Mouse (Mus musculus): ENCODE results near the gene Stn1. TPM values are rescaled to one million over a fixed set of nuclear protein-coding genes. Genes with fewer than 3 reads are reported as not detected.

The Stn1 gene
- polyA plus RNA-seq, 1 experiment from 2014 or later, result 44.2 TPM

- Histone ChIP-seq H3K27me3 (no peaks in the 10 kb centered on the region), H3K9ac (no peak overlapping the region), H3K36me3 (no peaks in the 10 kb centered on the region), H3K4me2 (replicated peaks) (no peak overlapping the region), H3K9me3 (replicated peaks) (peaks cover 6% of the 10 kb centered on the region), H3K4me1 (peaks cover 7% of the 10 kb centered on the region), H3K4me3 (no peak overlapping the region), H3K27ac (no peak overlapping the region)
- WGBS, result 81% methylated on average over 3 of the region's 3 CpGs
- ATAC-seq (ENCODE audit: low FRiP score), result no peak
Observed at GRCm38 (mm10) chr19:47484110-47484509, 53.2 kb downstream of the Stn1 start.

- no peaks in the 10 kb centered on the region for H3K27me3 ChIP-seq
- no peaks in the 10 kb centered on the region for H3K36me3 ChIP-seq
- peaks cover 7% of the 10 kb centered on the region for H3K4me1 ChIP-seq
- H3K9ac ChIP-seq, result no peak overlapping the region
- no peak overlapping the region for H3K4me3 ChIP-seq
- H3K9me3 ChIP-seq (replicated peaks), result peaks cover 6% of the 10 kb centered on the region
- H3K27ac ChIP-seq, result no peak overlapping the region
- H3K4me2 ChIP-seq (replicated peaks), result no peak overlapping the region
- WGBS, result 57% methylated on average over 3 of the region's 3 CpGs
- ATAC-seq (ENCODE audit: low FRiP score), result no peak
Observed at GRCm38 (mm10) chr19:47483346-47483745, 54.0 kb downstream of the Stn1 start.

GRCm38 (mm10) chr19:47473453-47473852, 63.9 kb downstream of the Stn1 start:
- Histone ChIP-seq H3K9ac (no peak overlapping the region), H3K4me3 (no peak overlapping the region), H3K36me3 (no peaks in the 10 kb centered on the region), H3K4me1 (peaks cover 10% of the 10 kb centered on the region), H3K9me3 (replicated peaks) (no peaks in the 10 kb centered on the region), H3K4me2 (replicated peaks) (0 out of 2 replicates have a peak overlapping the region, but pooled peaks have one; percentile 17), H3K27ac (0 out of 2 replicates have a peak overlapping the region, but pooled peaks have one; percentile 46), H3K27me3 (no peaks in the 10 kb centered on the region)
- WGBS, result 63% methylated on average over 3 of the region's 3 CpGs
- no peak for ATAC-seq (ENCODE audit: low FRiP score)

DNA sequence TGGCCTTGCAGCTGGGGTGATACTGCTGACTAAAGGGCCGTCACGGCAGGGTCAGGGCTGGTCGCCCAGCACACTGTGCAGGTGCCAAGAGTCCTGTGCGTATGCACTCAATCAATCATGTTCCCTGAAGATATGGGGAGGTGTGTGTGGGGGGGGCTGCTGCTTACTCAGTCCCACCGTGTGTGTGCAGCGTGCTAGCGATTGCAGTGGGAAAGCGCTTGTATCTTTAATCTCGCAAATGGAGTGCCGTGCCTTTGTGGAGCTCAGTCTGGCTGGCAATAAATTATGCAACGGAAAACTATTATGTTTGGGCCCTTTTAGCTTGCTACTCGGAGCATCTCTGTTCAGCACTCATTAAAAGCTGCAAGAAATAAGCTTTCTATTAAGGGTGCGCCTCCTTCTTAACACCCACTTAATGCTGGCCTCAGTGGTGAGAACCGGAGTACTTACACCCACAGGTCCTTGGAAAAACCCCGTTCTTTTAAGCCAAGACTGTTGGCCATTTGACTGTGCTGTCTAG, 64.4 kb downstream of the Stn1 start:
- H3K27ac ChIP-seq, result peak overlapping the region; percentile 46; the same call in 1 of the 2 replicates
- WGBS, result 40% methylated on average over 15 of the region's 15 CpGs

GRCm38 (mm10) chr19:47471808-47472207, 65.5 kb downstream of the Stn1 start:
- Histone ChIP-seq H3K4me2 (replicated peaks) (no peak overlapping the region), H3K36me3 (no peaks in the 10 kb centered on the region), H3K9me3 (replicated peaks) (no peaks in the 10 kb centered on the region), H3K4me3 (no peak overlapping the region), H3K27me3 (no peaks in the 10 kb centered on the region), H3K4me1 (peaks cover 10% of the 10 kb centered on the region), H3K9ac (no peak overlapping the region), H3K27ac (no peak overlapping the region)
- 83% methylated on average over 4 of the region's 4 CpGs for WGBS
- no peak for ATAC-seq (ENCODE audit: low FRiP score)

More for the DNA sequence above, 64.4 kb downstream of the Stn1 start:
- H3K27me3 ChIP-seq, result no peaks in the 10 kb centered on the region
- H3K9ac ChIP-seq, result no peak overlapping the region
- ATAC-seq (ENCODE audit: low FRiP score), result peak; percentile 72
- H3K4me1 ChIP-seq, result peaks cover 10% of the 10 kb centered on the region
- 0 out of 2 replicates have a peak overlapping the region, but pooled peaks have one; percentile 17 for H3K4me2 ChIP-seq (replicated peaks)
- no peaks in the 10 kb centered on the region for H3K9me3 ChIP-seq (replicated peaks)
- H3K4me3 ChIP-seq, result no peak overlapping the region
- H3K36me3 ChIP-seq, result no peaks in the 10 kb centered on the region

DNA sequence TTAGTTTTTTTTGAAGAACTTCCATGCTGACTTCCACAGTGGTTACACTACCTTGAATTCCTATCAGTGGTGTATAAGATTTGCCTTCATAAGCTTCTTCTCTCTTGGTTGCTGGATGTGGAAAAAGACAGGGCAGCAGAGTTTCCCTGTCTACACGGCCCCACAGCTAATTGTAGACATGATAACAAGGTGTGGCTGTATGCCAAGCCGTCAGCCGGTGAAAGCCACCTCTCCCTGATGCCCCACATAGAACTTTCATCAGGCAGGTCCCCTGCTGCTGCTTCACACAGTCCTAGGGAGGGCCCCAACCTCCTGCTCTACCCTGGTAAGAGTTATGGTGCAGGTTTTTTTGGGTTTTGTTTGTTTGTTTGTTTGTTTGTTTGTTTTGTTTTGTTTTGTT, 68.6 kb downstream of the Stn1 start:
- peaks cover 13% of the 10 kb centered on the region for H3K4me1 ChIP-seq
- no peaks in the 10 kb centered on the region for H3K27me3 ChIP-seq
- ATAC-seq (ENCODE audit: low FRiP score), result no peak
- H3K27ac ChIP-seq, result no peak overlapping the region
- no peaks in the 10 kb centered on the region for H3K9me3 ChIP-seq (replicated peaks)
- 78% methylated on average over 3 of the region's 3 CpGs for WGBS
- no peak overlapping the region for H3K9ac ChIP-seq
- H3K36me3 ChIP-seq, result no peaks in the 10 kb centered on the region
- no peak overlapping the region for H3K4me2 ChIP-seq (replicated peaks)
- H3K4me3 ChIP-seq, result no peak overlapping the region

DNA sequence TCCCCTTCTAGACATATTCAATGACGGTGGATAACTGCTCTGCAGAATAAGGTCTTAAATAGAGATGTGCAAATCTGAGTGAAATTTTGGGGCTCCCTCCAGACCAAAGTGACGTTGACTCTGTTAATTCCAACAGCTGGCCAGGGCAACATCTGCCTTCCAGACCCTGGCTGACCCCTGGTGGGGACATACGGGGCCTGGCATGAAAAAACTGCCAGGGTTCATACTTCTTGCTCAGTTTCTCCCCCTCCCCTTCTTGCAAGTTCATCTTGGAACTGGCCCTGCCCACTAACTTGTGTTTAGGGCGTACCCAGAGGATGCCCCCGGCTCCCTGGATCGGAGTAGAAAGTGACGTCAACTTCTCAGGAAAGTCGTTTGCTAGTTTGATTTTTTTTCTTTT, 70.5 kb downstream of the Stn1 start:
- Histone ChIP-seq H3K4me2 (replicated peaks) (no peak overlapping the region), H3K27me3 (no peaks in the 10 kb centered on the region), H3K36me3 (no peaks in the 10 kb centered on the region), H3K9me3 (replicated peaks) (no peaks in the 10 kb centered on the region), H3K9ac (no peak overlapping the region), H3K27ac (no peak overlapping the region), H3K4me1 (peaks cover 22% of the 10 kb centered on the region), H3K4me3 (no peak overlapping the region)
- no peak for ATAC-seq (ENCODE audit: low FRiP score)
- 67% methylated on average over 8 of the region's 8 CpGs for WGBS

DNA sequence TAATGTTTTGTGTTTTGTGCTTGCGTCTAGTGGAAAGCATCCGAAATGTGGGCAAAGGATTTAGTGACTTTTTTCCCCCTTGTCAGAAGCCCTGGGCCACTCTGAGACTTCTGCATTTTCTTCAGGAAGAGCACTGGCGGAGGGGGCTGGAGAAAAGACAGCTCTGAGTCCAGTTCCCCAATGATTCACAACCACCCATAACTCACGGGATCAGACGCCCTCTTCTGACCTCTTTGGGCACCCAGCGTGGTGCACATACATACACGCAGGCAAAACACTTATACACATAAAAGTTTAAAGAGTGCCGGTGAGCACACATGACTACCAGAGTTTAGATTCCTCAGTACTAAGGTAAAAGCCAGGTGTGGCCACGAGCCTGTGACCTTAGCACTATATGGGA, 71.8 kb downstream of the Stn1 start:
- 64% methylated on average over 9 of the region's 9 CpGs for WGBS
- H3K9ac ChIP-seq, result no peak overlapping the region
- no peak overlapping the region for H3K4me2 ChIP-seq (replicated peaks)

DNA sequence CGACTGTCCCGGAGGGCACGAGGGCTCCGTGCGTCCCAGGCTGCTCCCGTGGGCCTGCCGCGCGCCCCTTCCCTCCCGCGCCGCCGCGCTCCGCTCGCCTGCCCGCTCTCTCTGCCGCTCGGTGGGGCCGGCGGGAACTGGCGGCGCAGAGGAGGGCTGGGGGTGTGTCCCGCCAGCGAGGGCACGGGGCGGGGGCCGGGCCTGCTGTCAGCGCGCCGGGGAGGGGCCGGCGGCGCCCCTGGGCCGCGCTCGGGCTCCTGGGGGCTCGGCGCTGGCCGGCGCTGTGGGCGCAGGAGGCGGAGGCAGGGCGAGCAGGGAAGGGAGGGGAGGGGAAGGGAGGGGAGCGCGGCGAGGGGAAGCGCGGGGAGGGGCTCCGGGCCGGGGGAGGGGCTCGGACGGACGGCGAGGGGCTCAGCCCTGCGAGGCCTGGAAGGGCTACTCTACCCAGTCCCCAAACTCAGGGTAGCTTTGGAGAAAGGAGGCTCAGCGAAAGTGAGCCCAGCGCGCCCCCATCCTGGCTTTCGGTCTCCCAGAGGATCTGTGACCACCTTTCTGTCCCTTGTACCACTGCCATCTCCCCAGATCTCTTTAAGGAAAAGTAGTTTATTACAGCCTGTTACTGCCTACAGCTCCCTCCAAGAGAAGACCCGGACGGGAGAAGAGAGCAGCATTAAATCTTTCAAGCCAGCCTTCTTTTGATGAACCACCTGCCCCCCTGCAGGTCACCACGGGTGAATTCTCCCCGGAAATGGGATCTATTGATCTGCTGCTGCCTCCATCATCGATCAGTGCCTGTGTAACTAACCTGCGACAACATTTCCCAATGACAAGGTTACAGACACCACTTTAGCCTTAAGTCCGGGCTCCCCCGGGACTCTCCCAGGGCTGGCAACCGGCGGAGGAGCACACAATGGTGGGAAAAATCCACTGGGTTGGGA, 72.7 kb downstream of the Stn1 start, which contains the start of gene Sh3pxd2a:
Gene Sh3pxd2a, minus strand, starts transcription at position 98 of the 938 bp plus-strand sequence.
- H3K4me1 ChIP-seq, result peaks cover 38% of the 10 kb centered on the region
- peak within 1 kb of the TSS; percentile 85 for H3K9ac ChIP-seq
- peak within 1 kb of the TSS; percentile 86 for H3K4me2 ChIP-seq (replicated peaks)
- H3K27ac ChIP-seq, result peak within 1 kb of the TSS; percentile 91
- no peaks in the 10 kb centered on the region for H3K36me3 ChIP-seq
- H3K9me3 ChIP-seq (replicated peaks), result no peaks in the 10 kb centered on the region
- peak; percentile 86 for ATAC-seq (ENCODE audit: low FRiP score)
- H3K27me3 ChIP-seq, result no peaks in the 10 kb centered on the region
- under 1% methylated on average over 57 of the region's 70 CpGs for WGBS
- peak within 1 kb of the TSS; percentile 74 for H3K4me3 ChIP-seq

More for the DNA sequence above, 71.8 kb downstream of the Stn1 start:
- Histone ChIP-seq H3K4me3 (no peak overlapping the region), H3K36me3 (no peaks in the 10 kb centered on the region), H3K27me3 (no peaks in the 10 kb centered on the region), H3K9me3 (replicated peaks) (no peaks in the 10 kb centered on the region), H3K27ac (peak overlapping the region; percentile 91; the same call in 1 of the 2 replicates), H3K4me1 (peaks cover 30% of the 10 kb centered on the region)
- no peak for ATAC-seq (ENCODE audit: low FRiP score)

DNA sequence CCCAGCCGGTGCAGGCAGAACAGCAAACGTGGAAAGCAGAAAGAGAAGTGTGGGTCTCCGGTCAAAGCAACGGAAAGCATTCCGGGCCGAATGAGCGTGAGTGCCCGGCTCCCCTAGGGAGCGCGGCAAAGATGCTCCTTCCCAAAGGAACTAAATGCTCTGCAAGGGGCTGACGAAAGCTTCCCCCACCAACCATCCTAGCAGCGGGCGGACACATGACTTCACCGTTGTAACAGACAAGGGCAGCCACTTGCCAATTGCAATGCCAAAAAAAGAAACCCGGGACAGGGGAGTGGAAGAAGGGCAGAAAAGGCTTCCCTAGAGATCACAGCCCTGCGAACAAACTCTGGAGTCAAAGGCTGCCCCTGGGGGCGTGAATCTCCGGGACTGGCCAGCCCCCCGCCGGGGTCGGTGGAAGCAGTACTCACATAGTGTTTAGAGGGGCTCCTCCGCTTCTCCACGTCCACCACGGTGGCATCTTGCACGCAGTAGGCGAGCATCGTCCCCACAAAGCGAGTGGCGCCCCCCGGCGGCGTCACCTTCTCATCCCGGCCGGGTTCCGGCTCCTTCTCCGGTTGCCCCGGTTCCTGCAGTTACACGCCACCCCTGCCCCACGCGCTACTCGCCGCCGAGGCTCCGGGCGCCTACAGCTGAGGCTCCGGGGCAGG, 73.5 kb downstream of the Stn1 start:
- H3K9me3 ChIP-seq (replicated peaks), result no peaks in the 10 kb centered on the region
- ATAC-seq (ENCODE audit: low FRiP score), result peak; percentile 70

DNA sequence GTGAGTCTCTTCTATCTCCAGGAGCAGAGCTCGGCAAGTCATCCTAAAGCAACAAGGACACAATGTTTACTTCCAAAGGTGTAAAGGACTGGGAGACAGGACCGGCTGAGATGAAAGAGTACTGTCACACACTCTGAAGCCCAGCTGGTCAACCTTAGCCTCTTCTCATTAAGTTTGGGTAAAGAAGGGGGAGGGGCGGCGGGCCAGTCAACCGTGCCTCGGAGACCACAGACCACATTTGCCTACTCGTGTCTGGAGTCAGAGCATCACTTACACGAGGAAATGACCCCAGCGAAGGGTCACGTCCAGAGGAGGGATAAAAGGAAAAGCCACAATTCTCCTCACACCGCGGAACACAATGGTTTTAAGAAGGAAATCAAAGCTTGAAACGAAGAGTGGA, 74.1 kb downstream of the Stn1 start:
- peak overlapping the region; percentile 74 for H3K4me3 ChIP-seq
- peak overlapping the region; percentile 86 for H3K4me2 ChIP-seq (replicated peaks)
- peak overlapping the region; percentile 85 for H3K9ac ChIP-seq
- peak overlapping the region; percentile 91; the same call in 1 of the 2 replicates for H3K27ac ChIP-seq
- no peaks in the 10 kb centered on the region for H3K36me3 ChIP-seq
- no peaks in the 10 kb centered on the region for H3K27me3 ChIP-seq
- peaks cover 49% of the 10 kb centered on the region for H3K4me1 ChIP-seq
- ATAC-seq (ENCODE audit: low FRiP score), result no peak
- H3K9me3 ChIP-seq (replicated peaks), result no peaks in the 10 kb centered on the region
- under 1% methylated on average over 13 of the region's 13 CpGs for WGBS

More for the DNA sequence above, 73.5 kb downstream of the Stn1 start:
- Histone ChIP-seq H3K4me1 (peaks cover 43% of the 10 kb centered on the region), H3K4me2 (replicated peaks) (peak overlapping the region; percentile 86), H3K36me3 (no peaks in the 10 kb centered on the region), H3K27me3 (no peaks in the 10 kb centered on the region), H3K27ac (peak overlapping the region; percentile 91), H3K4me3 (peak overlapping the region; percentile 74), H3K9ac (peak overlapping the region; percentile 85)
- WGBS, result under 1% methylated on average over 46 of the region's 46 CpGs

DNA sequence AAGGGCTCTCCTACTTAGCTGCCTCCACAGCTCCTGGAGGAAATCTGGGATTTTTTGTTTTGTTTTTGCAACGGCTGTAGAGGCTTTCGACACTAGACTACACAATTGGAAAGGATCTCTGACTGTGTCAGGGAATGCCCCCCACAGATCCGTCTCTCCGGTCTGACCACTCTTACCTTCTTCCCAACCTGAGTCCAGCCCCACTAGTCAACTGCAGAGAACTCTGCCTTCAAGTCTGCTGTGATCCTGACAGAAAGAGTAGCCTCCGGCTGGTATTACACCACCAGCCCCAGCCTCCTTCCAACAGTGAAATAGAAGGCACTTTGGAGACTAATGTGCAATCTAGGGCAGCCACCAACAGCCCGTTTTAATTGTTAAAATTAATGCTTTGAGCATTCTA, 74.6 kb downstream of the Stn1 start:
- H3K36me3 ChIP-seq, result no peaks in the 10 kb centered on the region
- WGBS, result 19% methylated on average over 6 of the region's 6 CpGs
- H3K9ac ChIP-seq, result peak overlapping the region; percentile 85; the same call in 1 of the 2 replicates
- peak overlapping the region; percentile 74 for H3K4me3 ChIP-seq
- no peaks in the 10 kb centered on the region for H3K9me3 ChIP-seq (replicated peaks)
- H3K4me1 ChIP-seq, result peaks cover 53% of the 10 kb centered on the region
- no peak overlapping the region for H3K27ac ChIP-seq
- H3K27me3 ChIP-seq, result no peaks in the 10 kb centered on the region
- no peak for ATAC-seq (ENCODE audit: low FRiP score)
- peak overlapping the region; percentile 86 for H3K4me2 ChIP-seq (replicated peaks)

Data from hindbrain, embryonic 12.5 days (tissue).